Mouse (Mus musculus): ENCODE results near the gene Plbd1.

GRCm38 (mm10) chr6:136668266-136668986, 6.7 kb upstream of the Plbd1 start:
- no peak for TF ChIP-seq CTCF (conservative IDR thresholded peaks at IDR 0.05; ENCODE audit: insufficient read depth, insufficient read length, low read depth, low read length)
- no peak for TF ChIP-seq POLR2A (IDR thresholded peaks at IDR 0.05; ENCODE audit: low read depth, low read length)

Measured in kidney, adult 2 months (tissue).